Mouse (Mus musculus) inflammation-experienced regulatory T-cells, adult 6 months (primary cell): ENCODE measurements around the gene St3gal4. TPM values are rescaled to one million over a fixed set of nuclear protein-coding genes. Genes with fewer than 3 reads are reported as not detected.

Source experiments
- ATAC-seq: one replicate; pipeline ENCODE4 v1.8.0; 2017
- polyA plus RNA-seq, 3 experiments: library from polyadenylated mRNA; unstranded; fragments of 100-300 nt; shearing (Covaris generic); gene quantifications; one replicate each; pipeline ENCODE4 v1.2.1; 2017

St3gal4 gene
- polyA plus RNA-seq, 3 experiments from 2014 or later, result 11.2 to 29.1 (median 17.9) TPM

DNA sequence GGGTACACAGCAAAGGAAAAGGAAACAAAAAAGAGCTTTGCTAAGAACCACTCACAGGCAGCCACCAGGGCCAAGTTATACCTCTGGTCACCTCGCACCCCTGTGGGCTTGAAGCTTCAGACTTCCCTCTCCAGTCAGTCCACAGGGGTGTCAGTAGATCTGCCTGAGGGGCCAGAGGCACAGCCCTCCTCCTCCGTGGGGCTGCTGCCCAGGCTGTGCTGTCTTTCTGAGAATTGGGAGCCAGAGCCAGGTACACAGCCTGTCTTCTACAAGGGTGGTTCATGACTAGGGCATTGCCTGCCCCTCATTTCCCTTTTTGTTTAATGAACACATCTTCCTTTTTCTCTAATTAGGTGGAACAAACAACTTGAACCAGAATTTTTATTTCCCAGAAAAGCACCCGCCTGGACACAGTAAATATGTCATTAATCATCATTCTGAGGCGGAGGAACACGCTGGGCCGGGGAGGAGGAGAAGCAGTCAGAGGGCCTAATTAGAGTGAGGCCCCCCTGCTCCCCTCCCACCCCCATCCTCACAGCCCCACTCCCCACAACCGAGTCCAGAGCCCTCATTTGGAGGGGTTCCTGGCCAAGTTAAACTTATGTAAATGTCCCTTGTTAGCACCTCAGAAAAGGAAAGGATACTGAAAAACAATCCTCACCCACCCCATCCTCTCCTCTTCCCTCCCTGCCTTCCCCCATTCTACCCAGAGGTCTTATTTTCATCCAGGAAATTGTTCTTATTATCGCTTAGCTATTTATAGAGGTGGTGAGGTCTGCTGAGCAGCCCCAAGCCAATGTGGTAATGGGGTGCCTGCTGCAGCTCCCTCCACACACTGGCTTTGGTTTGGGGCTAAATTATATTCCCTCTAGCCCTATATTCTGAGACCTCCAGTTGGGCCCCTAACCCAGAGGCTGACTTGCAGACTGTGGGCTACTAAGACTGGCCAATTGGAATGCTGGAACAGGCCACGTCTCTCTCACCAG, 120.9 kb downstream of the St3gal4 start:
- no peak for ATAC-seq

Other genes starting within 250 kb of the St3gal4 start
- 10 to 100 TPM; 83.4 to 94.5 (median 92.4) TPM for gene Dcps, start 56.8 kb upstream of the St3gal4 start, polyA plus RNA-seq
- gene Srpr, start 80.9 kb upstream of the St3gal4 start, polyA plus RNA-seq, result 100 to 1,000 TPM in 1 of 3 experiments, 10 to 100 TPM in 2; 87.5 to 100 (median 90.5) TPM
- gene Tirap, start 81.0 kb upstream of the St3gal4 start, polyA plus RNA-seq, result 1 to 10 TPM; 3.8 to 4.5 (median 4.5) TPM
- gene Foxred1, start 91.8 kb upstream of the St3gal4 start, polyA plus RNA-seq, result 10 to 100 TPM; 22.1 to 33.3 (median 27.3) TPM
- gene Fam118b, start 148.5 kb upstream of the St3gal4 start, polyA plus RNA-seq, result 10 to 100 TPM; 45.5 to 66.0 (median 60.7) TPM
- 10 to 100 TPM; 31.2 to 40.4 (median 39.0) TPM for gene Rpusd4, start 148.6 kb upstream of the St3gal4 start, polyA plus RNA-seq